Mouse (Mus musculus): ENCODE measurements at regions not wholly inside any gene's neighbourhood (a gene's known extent, or its start where the extent isn't known, plus 50 kb on each side); places are given as distances from the start of the nearest gene placed in this dataset.
"Not testable (repeated sequence)": the region's sequence is repeated elsewhere in the genome, so short reads cannot be mapped to it uniquely, and the experiment has no call there.

- no peak for DNase-seq
Measured at GRCm38 (mm10) chr5:148701859-148702258, 149.3 kb upstream of the Ubl3 start.

GRCm38 (mm10) chr5:148701001-148701400 lies 148.4 kb upstream of the Ubl3 start:
- DNase-seq: no peak

- no peak for DNase-seq
Measured at GRCm38 (mm10) chr5:148700240-148700639, 147.7 kb upstream of the Ubl3 start.

- DNase-seq: no peak
Measured at GRCm38 (mm10) chr5:148697631-148698368, 145.2 kb upstream of the Ubl3 start.

GRCm38 (mm10) chr5:148694352-148694751 lies 141.8 kb upstream of the Ubl3 start:
- no peak for DNase-seq

- no peak for DNase-seq
Measured at GRCm38 (mm10) chr5:148691486-148691885, 138.9 kb upstream of the Ubl3 start.

- DNase-seq: no peak
Measured at GRCm38 (mm10) chr5:148690823-148691197, 138.2 kb upstream of the Ubl3 start.

- DNase-seq: no peak
Measured at GRCm38 (mm10) chr5:148690158-148690822, 137.7 kb upstream of the Ubl3 start.

GRCm38 (mm10) chr5:148689297-148689696 lies 136.7 kb upstream of the Ubl3 start:
- DNase-seq: no peak

GRCm38 (mm10) chr5:148688501-148688900 lies 135.9 kb upstream of the Ubl3 start:
- no peak for DNase-seq

GRCm38 (mm10) chr5:148687827-148688226 lies 135.2 kb upstream of the Ubl3 start:
- no peak for DNase-seq

GRCm38 (mm10) chr5:148684216-148684615 lies 131.6 kb upstream of the Ubl3 start:
- DNase-seq: no peak

- DNase-seq: no peak
Measured at GRCm38 (mm10) chr5:148682553-148682952, 130.0 kb upstream of the Ubl3 start.

GRCm38 (mm10) chr5:148680341-148680740 lies 127.8 kb upstream of the Ubl3 start:
- DNase-seq: no peak

- no peak for DNase-seq
Measured at GRCm38 (mm10) chr5:148679586-148679985, 127.0 kb upstream of the Ubl3 start.

- not testable (repeated sequence) for DNase-seq
Measured at GRCm38 (mm10) chr5:148678285-148678937, 125.8 kb upstream of the Ubl3 start.

GRCm38 (mm10) chr5:148674281-148674680 lies 121.7 kb upstream of the Ubl3 start:
- no peak for DNase-seq

- DNase-seq: no peak
Measured at GRCm38 (mm10) chr5:148662281-148662741, 109.7 kb upstream of the Ubl3 start.

GRCm38 (mm10) chr5:148661120-148661519 lies 108.5 kb upstream of the Ubl3 start:
- DNase-seq: no peak

GRCm38 (mm10) chr5:148657936-148658640 lies 105.5 kb upstream of the Ubl3 start:
- DNase-seq: no peak

- no peak for DNase-seq
Measured at GRCm38 (mm10) chr5:148652525-148653243, 100.1 kb upstream of the Ubl3 start.

GRCm38 (mm10) chr5:148651736-148652135 lies 99.1 kb upstream of the Ubl3 start:
- DNase-seq: no peak

- not testable (repeated sequence) for DNase-seq
Measured at GRCm38 (mm10) chr5:148649573-148649972, 97.0 kb upstream of the Ubl3 start.

Measured in kidney, adult 9 months (tissue).